Mouse (Mus musculus) layer of hippocampus, adult 8-10 months (tissue): ENCODE measurements around the gene Themis2. TPM values are rescaled to one million over a fixed set of nuclear protein-coding genes. Genes with fewer than 3 reads are reported as not detected.
"Not testable (repeated sequence)": the region's sequence is repeated elsewhere in the genome, so short reads cannot be mapped to it uniquely, and the experiment has no call there.

Source experiments
- DNase-seq, 2 experiments: peaks; one replicate each; pipeline ENCODE4 v3.0.0; 2022; ENCODE audit warnings: low spot score in 2 of 2
- total RNA-seq, 4 experiments: library from RNA; stranded (reverse); gene quantifications; 2 replicates each; pipeline ENCODE4 v1.2.4; 2022

The Themis2 gene
- total RNA-seq, 4 experiments from 2014 or later = 0.62 to 3.9 (median 1.6) TPM

GRCm38 (mm10) chr4:132757633-132758351, 38.4 kb downstream of the Themis2 start:
- no peak for DNase-seq

- DNase-seq = peak; percentile 67 to 69
These were observed 39.2 kb downstream of the Themis2 start, which contains the start of gene Smpdl3b for GRCm38 (mm10) chr4:132756974-132757373. Smpdl3b (minus strand) TSS chr4:132757252.

GRCm38 (mm10) chr4:132752992-132753391, 43.2 kb downstream of the Themis2 start:
- no peak for DNase-seq

GRCm38 (mm10) chr4:132749258-132749982, 46.8 kb downstream of the Themis2 start:
- DNase-seq = no peak

- no peak for DNase-seq
These were observed 47.4 kb downstream of the Themis2 start for GRCm38 (mm10) chr4:132748778-132749177.

GRCm38 (mm10) chr4:132747664-132748259, 48.4 kb downstream of the Themis2 start:
- DNase-seq = no peak

GRCm38 (mm10) chr4:132746911-132747517, 49.2 kb downstream of the Themis2 start:
- no peak for DNase-seq

- peak; percentile 68 to 78 for DNase-seq
These were observed 51.9 kb downstream of the Themis2 start for GRCm38 (mm10) chr4:132743992-132744911.

GRCm38 (mm10) chr4:132741491-132741890, 54.7 kb downstream of the Themis2 start:
- no peak for DNase-seq

- not testable (repeated sequence) for DNase-seq
These were observed 59.0 kb downstream of the Themis2 start for GRCm38 (mm10) chr4:132737154-132737553.

- DNase-seq = no peak
These were observed 60.3 kb downstream of the Themis2 start for GRCm38 (mm10) chr4:132735894-132736293.

- no peak for DNase-seq
These were observed 60.8 kb downstream of the Themis2 start for GRCm38 (mm10) chr4:132735389-132735788.

- no peak for DNase-seq
These were observed 61.4 kb downstream of the Themis2 start for GRCm38 (mm10) chr4:132734766-132735165.

- no peak for DNase-seq
These were observed 63.0 kb downstream of the Themis2 start for GRCm38 (mm10) chr4:132733071-132733770.

GRCm38 (mm10) chr4:132732148-132732684, 64.0 kb downstream of the Themis2 start, which contains the start of gene Xkr8:
Xkr8 (minus strand) TSS chr4:132732546.
- DNase-seq = peak; percentile 44 to 49
